Mouse (Mus musculus): ENCODE data around the gene Vps45.

DNA sequence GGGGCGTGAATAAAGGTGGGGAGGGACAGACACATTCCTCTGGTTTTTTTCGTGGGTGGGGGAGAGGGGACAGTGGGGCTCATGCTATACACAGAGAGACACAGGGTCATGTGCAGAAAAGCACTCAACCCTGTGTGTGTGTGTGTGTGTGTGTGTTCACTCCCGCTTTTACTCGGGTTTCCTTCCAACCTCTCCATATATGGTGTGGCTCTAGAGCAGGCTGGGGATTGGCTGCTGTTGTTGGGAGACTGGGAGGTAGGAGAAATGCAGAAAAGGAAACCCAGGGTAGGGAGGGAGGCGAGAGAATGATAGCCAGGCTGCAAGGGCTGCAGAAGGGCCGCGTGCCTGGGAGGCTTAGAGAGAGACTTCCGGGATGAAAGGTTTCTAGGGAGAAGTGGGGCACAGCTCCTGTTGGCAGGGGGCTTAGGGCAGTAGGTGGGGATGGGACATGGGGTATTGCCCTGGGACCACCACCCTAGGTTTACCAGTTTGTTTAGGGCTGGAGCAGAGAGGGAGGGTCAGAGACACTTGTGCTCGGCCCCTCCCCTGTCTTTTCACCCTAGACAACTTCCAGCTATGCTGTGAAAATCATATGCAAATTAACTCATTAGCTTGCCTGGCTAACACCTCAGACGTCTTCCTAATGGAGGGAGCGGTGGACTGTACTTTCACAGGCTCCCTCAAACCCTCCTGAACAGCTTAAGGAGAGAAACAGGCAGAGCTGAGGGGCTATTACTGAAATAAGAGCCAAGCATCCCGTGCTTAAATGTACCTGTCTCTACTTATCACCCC, 72.9 kb downstream of the Vps45 start:
- no peak for TF ChIP-seq GATA1 (IDR thresholded peaks at IDR 0.05; ENCODE audit: low read length)
- TF ChIP-seq TAL1 (IDR thresholded peaks at IDR 0.05; ENCODE audit: low read length): no peak
